Mouse (Mus musculus) cortical plate, adult 2 months (tissue): Measurements from ENCODE around the gene Ren1. TPM values are rescaled to one million over a fixed set of nuclear protein-coding genes. Genes with fewer than 3 reads are reported as not detected.

ENCODE experiments used
- H3K27ac ChIP-seq: fragments of 200-500 bp; 2 replicates; pipeline ENCODE4 v1.5.1; 2012; ENCODE audit warnings: low read length, control low read depth, inconsistent platforms; ENCODE audit not compliant: insufficient read depth
- H3K4me1 ChIP-seq: fragments of 200-500 bp; 2 replicates; pipeline ENCODE4 v1.6.1; 2011; ENCODE audit warnings: low read length; ENCODE audit not compliant: control insufficient read depth, insufficient read depth
- H3K4me3 ChIP-seq: fragments of 200-500 bp; 2 replicates; pipeline ENCODE4 v1.5.1; 2011; ENCODE audit warnings: mild to moderate bottlenecking, low read length, control low read depth; ENCODE audit not compliant: insufficient read depth
- CTCF ChIP-seq: fragments of 200-500 bp; IDR thresholded peaks from 2 replicates; pipeline ENCODE4 v1.5.1; 2011; ENCODE audit warnings: mild to moderate bottlenecking, control low read depth, low read length; ENCODE audit not compliant: insufficient read depth; ENCODE audit errors: extremely low read depth
- POLR2A ChIP-seq: fragments of 200-500 bp; IDR thresholded peaks from 2 replicates; pipeline ENCODE4 v1.6.1; 2011; ENCODE audit warnings: mild to moderate bottlenecking, low read length, control low read depth; ENCODE audit not compliant: insufficient read depth; ENCODE audit errors: extremely low read depth
- polyA plus RNA-seq: library from polyadenylated mRNA; depleted of rRNA; stranded (reverse); fragments of >200 nt; gene quantifications from 2 replicates; pipeline ENCODE4 v1.2.3, GENCODE M21; 2012; rRNA removed

Gene Ren1
- polyA plus RNA-seq, 1 experiment = 0.06 TPM

DNA sequence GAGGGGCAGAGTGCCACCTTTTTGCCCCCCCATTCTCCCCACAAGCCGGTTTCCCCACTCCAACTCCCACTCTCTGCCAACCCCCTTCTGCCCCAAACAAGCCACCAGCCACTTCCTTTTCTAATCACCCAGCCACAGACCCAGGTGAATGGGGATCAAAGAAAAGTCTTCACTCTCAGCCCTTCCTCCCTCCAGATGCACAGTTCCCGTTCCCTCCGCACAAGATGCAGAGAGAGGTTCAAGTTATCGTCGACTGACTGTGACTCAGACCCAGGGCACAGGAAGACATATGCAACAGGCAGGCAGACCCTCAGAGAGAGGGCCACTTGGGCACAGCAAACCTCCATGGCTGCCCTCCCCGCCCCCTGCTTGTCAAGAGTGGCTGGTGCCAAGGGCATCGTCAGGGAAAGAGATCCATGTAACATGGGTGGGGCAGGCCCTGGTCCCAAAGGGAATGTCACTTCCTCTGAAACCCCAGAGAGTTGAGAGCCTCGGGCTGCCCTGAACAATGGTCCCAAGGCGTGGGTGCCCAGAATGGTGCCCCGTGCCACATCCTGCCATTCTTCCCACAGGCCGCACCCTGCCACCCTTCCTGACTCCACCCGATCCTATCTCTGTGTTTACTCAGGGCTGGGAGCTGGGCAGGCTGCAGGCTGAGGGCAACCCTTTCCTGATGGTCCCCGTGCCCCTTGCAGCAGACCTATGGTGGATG lies 49.9 kb downstream of the Ren1 start:
- H3K27ac ChIP-seq = no peak overlapping the region
- TF ChIP-seq CTCF = no peak
- TF ChIP-seq POLR2A = no peak
- H3K4me3 ChIP-seq = no peak overlapping the region
- H3K4me1 ChIP-seq = peaks cover 2% of the 10 kb centered on the region; the same call in 1 of the 2 replicates

GRCm38 (mm10) chr1:133404005-133404404 lies 53.7 kb downstream of the Ren1 start:
- Histone ChIP-seq H3K4me3 (no peak overlapping the region), H3K4me1 (no peaks in the 10 kb centered on the region), H3K27ac (no peak overlapping the region)
- no peak for TF ChIP-seq POLR2A
- no peak for TF ChIP-seq CTCF

DNA sequence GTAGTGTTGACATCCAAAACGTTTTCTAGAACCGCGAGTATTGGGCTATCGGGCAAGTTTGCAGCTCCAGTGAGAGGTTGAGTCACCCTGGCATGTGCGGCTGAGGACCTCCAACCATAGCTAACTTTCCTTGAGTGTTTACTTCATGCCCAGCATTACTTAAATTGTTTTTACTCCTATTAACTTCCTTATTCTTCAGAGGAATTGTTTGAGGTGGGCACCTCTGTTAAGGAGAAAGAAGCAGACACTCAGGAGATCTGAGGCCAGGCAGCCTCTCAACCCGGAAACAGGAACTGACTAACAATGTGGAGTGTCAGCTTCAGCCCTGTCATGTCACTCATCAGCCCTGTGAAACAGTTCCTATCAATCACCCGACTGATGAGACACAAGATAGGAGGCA lies 56.3 kb downstream of the Ren1 start:
- TF ChIP-seq CTCF (no peak), POLR2A (no peak)
- Histone ChIP-seq H3K4me1 (no peaks in the 10 kb centered on the region), H3K4me3 (no peak overlapping the region), H3K27ac (no peak overlapping the region)

DNA sequence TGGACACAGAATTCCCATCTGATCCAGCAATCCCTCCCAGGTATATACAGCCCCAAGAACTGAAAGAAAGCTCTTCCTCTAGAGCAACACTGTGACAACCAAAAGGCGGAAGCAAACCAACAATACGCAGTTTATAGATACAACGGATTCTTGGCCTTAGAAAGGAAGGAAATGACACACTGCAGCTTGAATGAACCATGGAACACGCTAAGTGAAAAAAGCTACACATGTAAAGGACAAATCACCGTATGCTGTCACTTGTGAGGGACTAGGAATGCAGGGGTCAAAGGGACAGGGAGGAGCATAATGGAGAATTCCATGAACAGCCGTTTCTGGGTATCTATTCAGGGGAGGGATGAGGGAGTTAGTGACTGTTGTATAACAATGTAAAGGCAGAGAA lies 57.1 kb downstream of the Ren1 start:
- H3K4me1 ChIP-seq = no peaks in the 10 kb centered on the region
- H3K4me3 ChIP-seq = no peak overlapping the region
- no peak for TF ChIP-seq CTCF
- no peak for TF ChIP-seq POLR2A
- no peak overlapping the region for H3K27ac ChIP-seq

- Histone ChIP-seq H3K4me1 (no peaks in the 10 kb centered on the region), H3K4me3 (no peak overlapping the region), H3K27ac (no peak overlapping the region)
- TF ChIP-seq CTCF = no peak
- TF ChIP-seq POLR2A = no peak
These were observed 58.0 kb downstream of the Ren1 start for GRCm38 (mm10) chr1:133408321-133408720.

DNA sequence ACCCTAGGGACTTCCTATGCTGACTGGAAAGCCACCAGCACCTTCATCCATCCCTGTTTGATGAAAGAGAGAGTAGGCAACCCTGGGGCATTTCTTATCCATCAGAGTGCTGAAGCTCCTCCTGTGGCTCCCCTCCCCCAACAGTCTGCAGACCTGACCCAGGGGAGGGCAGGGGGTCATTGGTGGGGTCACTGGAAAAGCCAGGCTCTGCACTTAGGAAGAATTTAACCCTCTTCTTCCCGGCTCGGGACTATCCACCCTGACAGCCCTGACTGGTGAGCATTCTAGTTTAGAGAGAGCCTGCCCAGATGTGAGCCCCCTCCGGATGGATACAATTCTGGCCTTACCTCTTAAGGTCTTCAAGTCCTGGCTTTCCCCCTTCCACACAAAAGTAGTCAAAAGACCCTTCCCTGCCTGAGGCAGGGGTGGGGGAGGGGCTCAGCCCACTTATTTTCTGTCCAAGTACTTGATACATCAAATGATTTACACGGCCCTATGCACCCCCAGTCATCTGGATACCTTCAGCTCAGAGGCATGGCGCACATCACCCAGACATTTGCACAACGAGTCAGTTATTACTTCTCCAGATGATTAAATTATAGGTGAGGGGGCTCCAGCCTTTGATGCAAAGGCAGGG lies 58.7 kb downstream of the Ren1 start:
- Histone ChIP-seq H3K4me1 (no peaks in the 10 kb centered on the region), H3K27ac (no peak overlapping the region), H3K4me3 (no peak overlapping the region)
- TF ChIP-seq CTCF (no peak), POLR2A (no peak)

- no peak overlapping the region for H3K4me3 ChIP-seq
- no peak overlapping the region for H3K27ac ChIP-seq
- TF ChIP-seq POLR2A (no peak), CTCF (no peak)
- no peaks in the 10 kb centered on the region for H3K4me1 ChIP-seq
These were observed 59.5 kb downstream of the Ren1 start for GRCm38 (mm10) chr1:133409786-133410185.

Other genes starting within 250 kb of the Ren1 start
- 23.9 and 25.6 TPM in 2 replicates for gene Ppp1r15b, start 219.4 kb upstream of the Ren1 start, polyA plus RNA-seq
- 82.2 and 83.2 TPM in 2 replicates for gene Plekha6, start 186.3 kb upstream of the Ren1 start, polyA plus RNA-seq
- gene Golt1a, start 40.7 kb upstream of the Ren1 start, polyA plus RNA-seq = 0.56 and 1.4 TPM in 2 replicates
- 1.6 TPM in 1 of 2 replicates, not detected in the other for gene Kiss1, start 28.6 kb upstream of the Ren1 start, polyA plus RNA-seq
- 14.6 and 16.7 TPM in 2 replicates for gene Etnk2, start 13.1 kb downstream of the Ren1 start, polyA plus RNA-seq
- gene Sox13, start 73.9 kb downstream of the Ren1 start, polyA plus RNA-seq = 13.4 and 14.3 TPM in 2 replicates